Mouse (Mus musculus) CH12.LX (cell line): Measurements from ENCODE around the gene Cdk2ap2.

Experiments
- CHD2 ChIP-seq: IDR thresholded peaks from 2 replicates; pipeline ENCODE4 v1.6.1; 2011; ENCODE audit warnings: low read length, improper control_type of control experiment
- CTCF ChIP-seq, 2 experiments: IDR thresholded peaks in 1 of 2; conservative IDR thresholded peaks in 1 of 2; 2 replicates each; pipeline ENCODE4 v1.5.1; 2011 to 2012; ENCODE audit warnings: low read depth in 2 of 2, low read length in 2 of 2, improper control_type of control experiment in 1 of 2, inconsistent platforms in 1 of 2, mild to moderate bottlenecking in 1 of 2, moderate library complexity in 1 of 2
- E2F4 ChIP-seq: IDR thresholded peaks from 2 replicates; pipeline ENCODE4 v1.6.1; 2011; ENCODE audit warnings: low read depth, low read length, improper control_type of control experiment; ENCODE audit not compliant: insufficient replicate concordance
- ELF1 ChIP-seq: IDR thresholded peaks from 2 replicates; pipeline ENCODE4 v1.6.1; 2014; ENCODE audit warnings: low read depth, mild to moderate bottlenecking, inconsistent platforms, low read length, improper control_type of control experiment
- EP300 ChIP-seq: IDR thresholded peaks from 2 replicates; pipeline ENCODE4 v1.6.1; 2011; ENCODE audit warnings: low read length, improper control_type of control experiment
- ETS1 ChIP-seq: conservative IDR thresholded peaks from 2 replicates; pipeline ENCODE4 v1.6.1; 2012; ENCODE audit warnings: low read depth, mild to moderate bottlenecking, inconsistent platforms, low read length, improper control_type of control experiment, moderate library complexity
- MEF2A ChIP-seq: IDR thresholded peaks from 2 replicates; pipeline ENCODE4 v1.6.1; 2014; ENCODE audit warnings: low read depth, mild to moderate bottlenecking, inconsistent platforms, low read length, improper control_type of control experiment, borderline replicate concordance
- SMC3 ChIP-seq: IDR thresholded peaks from 2 replicates; pipeline ENCODE4 v1.6.1; 2011; ENCODE audit warnings: low read depth, low read length, improper control_type of control experiment
- USF1 ChIP-seq: IDR thresholded peaks from 2 replicates; pipeline ENCODE4 v1.6.1; 2014; ENCODE audit warnings: low read depth, mild to moderate bottlenecking, inconsistent platforms, low read length, improper control_type of control experiment
- USF2 ChIP-seq: conservative IDR thresholded peaks from 2 replicates; pipeline ENCODE4 v1.6.1; 2011; ENCODE audit warnings: low read depth, low read length, improper control_type of control experiment

DNA sequence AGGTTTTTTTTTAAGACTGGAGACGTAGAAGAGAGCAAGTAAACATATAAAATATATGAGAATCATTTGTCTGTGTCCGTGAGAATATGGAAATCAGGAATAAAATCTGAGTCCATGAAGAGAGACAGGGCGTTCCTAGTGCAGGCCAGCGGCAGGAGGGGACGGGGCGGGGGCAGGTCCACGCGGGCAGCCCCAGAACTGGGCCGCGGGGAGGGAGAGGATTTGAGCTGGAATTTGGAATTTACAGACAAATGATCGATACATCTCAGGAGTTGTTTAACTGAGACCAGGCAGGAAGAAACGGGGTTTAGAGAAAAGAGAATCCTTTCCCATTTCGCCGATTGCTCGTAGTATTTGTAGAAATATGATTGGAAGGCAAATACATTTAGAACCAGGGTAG is 26.7 kb upstream of the Cdk2ap2 start:
- TF ChIP-seq ELF1, result no peak
- no peak for TF ChIP-seq CTCF (conservative IDR thresholded peaks at IDR 0.05 in 1 of 2, IDR thresholded peaks at IDR 0.05 in 1 of 2; ENCODE audit: low read depth in 2 of 2, low read length in 2 of 2)
- TF ChIP-seq CHD2, result no peak
- no peak for TF ChIP-seq MEF2A
- no peak for TF ChIP-seq USF1
- TF ChIP-seq E2F4, result no peak
- no peak for TF ChIP-seq EP300
- no peak for TF ChIP-seq SMC3
- TF ChIP-seq ETS1, result no peak
- TF ChIP-seq USF2, result no peak
